Mouse (Mus musculus) cerebellum, postnatal 14 days (tissue): Measurements from ENCODE around the gene Naa15.

ENCODE experiments used
- DNase-seq, 2 experiments: peaks; one replicate each; pipeline ENCODE4 v3.0.0; 2021; ENCODE audit warnings: mixed read lengths in 2 of 2

Gene Naa15

GRCm38 (mm10) chr3:51468530-51468929, 53.6 kb downstream of the Naa15 start:
- DNase-seq, result no peak

GRCm38 (mm10) chr3:51475706-51476105, 60.8 kb downstream of the Naa15 start:
- no peak for DNase-seq

- no peak for DNase-seq
These were observed 64.9 kb downstream of the Naa15 start for GRCm38 (mm10) chr3:51479893-51480292.

GRCm38 (mm10) chr3:51481059-51481458, 66.1 kb downstream of the Naa15 start:
- DNase-seq, result peak; percentile 80 to 81

- DNase-seq, result no peak
These were observed 66.9 kb downstream of the Naa15 start for GRCm38 (mm10) chr3:51481881-51482280.

GRCm38 (mm10) chr3:51482781-51483180, 67.8 kb downstream of the Naa15 start:
- no peak for DNase-seq

GRCm38 (mm10) chr3:51483741-51484359, 68.9 kb downstream of the Naa15 start, which contains the start of gene Rab33b:
Gene Rab33b (plus strand): TSS chr3:51483920.
- peak; percentile 98 to 99 for DNase-seq

GRCm38 (mm10) chr3:51484370-51484769, 69.4 kb downstream of the Naa15 start:
- DNase-seq, result no peak

GRCm38 (mm10) chr3:51485347-51485746, 70.4 kb downstream of the Naa15 start:
- DNase-seq, result no peak

- peak; percentile 18 to 34 for DNase-seq
These were observed 71.7 kb downstream of the Naa15 start for GRCm38 (mm10) chr3:51486491-51487195.

GRCm38 (mm10) chr3:51490088-51490753, 75.3 kb downstream of the Naa15 start:
- DNase-seq, result no peak

- no peak for DNase-seq
These were observed 78.4 kb downstream of the Naa15 start for GRCm38 (mm10) chr3:51493272-51493838.

GRCm38 (mm10) chr3:51494466-51494865, 79.5 kb downstream of the Naa15 start:
- DNase-seq, result no peak

- no peak for DNase-seq
These were observed 80.7 kb downstream of the Naa15 start for GRCm38 (mm10) chr3:51495646-51496045.

GRCm38 (mm10) chr3:51497978-51498377, 83.0 kb downstream of the Naa15 start:
- no peak for DNase-seq

GRCm38 (mm10) chr3:51498659-51499058, 83.7 kb downstream of the Naa15 start:
- no peak for DNase-seq

- DNase-seq, result no peak
These were observed 84.9 kb downstream of the Naa15 start for GRCm38 (mm10) chr3:51499876-51500275.

GRCm38 (mm10) chr3:51504385-51504952, 89.5 kb downstream of the Naa15 start:
- no peak for DNase-seq

GRCm38 (mm10) chr3:51505465-51505864, 90.5 kb downstream of the Naa15 start:
- DNase-seq, result peak; percentile 36 to 55

- peak; percentile 87 to 92 for DNase-seq
These were observed 96.0 kb downstream of the Naa15 start for GRCm38 (mm10) chr3:51510903-51511302.

- DNase-seq, result peak; percentile 55 to 56
These were observed 97.0 kb downstream of the Naa15 start for GRCm38 (mm10) chr3:51511983-51512382.

GRCm38 (mm10) chr3:51517467-51517866, 102.5 kb downstream of the Naa15 start:
- no peak for DNase-seq
